Mouse (Mus musculus) adrenal gland, postnatal 14 days (tissue): ENCODE measurements at regions not wholly inside any gene's neighbourhood (a gene's known extent, or its start where the extent isn't known, plus 50 kb on each side); places are given as distances from the start of the nearest gene placed in this dataset.

ENCODE experiments used
- DNase-seq: peaks from one replicate; pipeline ENCODE4 v3.0.0; 2021; ENCODE audit warnings: mixed read lengths

DNA sequence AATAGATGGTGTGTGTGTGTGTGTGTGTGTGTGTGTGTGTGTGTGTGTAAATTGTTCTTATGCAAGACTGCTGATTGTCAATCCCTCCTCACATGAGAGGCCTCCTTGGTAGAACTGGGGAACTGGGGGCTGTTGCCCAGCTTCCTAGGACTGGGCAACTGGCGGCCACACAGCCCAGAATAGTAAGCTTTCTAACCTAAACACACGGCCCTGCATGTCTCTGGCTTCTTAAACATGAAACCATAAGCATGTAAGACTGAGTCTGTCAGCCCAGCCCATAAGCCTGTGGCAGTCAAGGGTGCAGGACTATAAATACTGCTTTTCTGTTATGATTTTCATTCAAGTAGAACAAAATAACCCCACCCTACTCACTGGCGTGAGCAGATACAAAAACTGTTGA, 60.7 kb downstream of the Ifng start:
- no peak for DNase-seq

DNA sequence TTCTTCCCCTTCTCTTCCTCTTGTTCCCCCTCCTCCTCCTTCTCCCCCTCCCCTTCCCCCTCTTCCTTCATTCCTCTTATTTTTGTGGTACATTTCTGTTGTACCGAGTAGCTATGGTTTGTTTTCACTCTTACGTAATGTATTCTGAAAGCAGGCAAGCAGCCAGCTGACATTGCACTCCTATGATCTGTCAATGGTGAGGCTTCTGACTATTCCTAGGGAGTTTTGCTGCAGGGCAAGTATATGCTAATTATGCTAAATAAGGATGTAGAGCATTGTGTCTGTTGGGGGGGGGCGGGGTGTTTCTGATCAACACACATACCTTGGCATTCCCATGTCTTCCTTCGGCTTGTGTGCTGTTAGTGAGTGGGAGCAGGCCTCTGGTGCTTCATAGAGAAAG, 64.0 kb downstream of the Ifng start:
- peak; percentile 28 for DNase-seq

DNA sequence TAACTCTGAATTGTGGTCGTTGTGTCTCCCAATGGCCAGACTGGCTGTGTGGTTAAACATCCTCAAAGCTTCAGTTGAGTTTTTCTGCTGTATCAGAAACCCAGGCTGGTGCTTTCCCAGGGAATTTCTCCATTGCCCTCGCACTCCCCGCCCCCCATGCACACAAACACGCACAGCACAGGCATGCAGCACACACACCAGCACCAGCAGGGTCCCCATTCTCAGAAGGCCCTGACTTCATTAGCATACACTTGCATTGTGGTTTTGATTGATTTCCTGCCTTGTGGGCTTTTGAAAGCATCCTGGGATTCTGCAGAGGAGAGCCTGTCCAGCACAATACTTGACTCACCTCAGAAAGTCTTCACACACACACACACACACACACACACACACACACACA, 65.3 kb downstream of the Ifng start:
- no peak for DNase-seq

DNA sequence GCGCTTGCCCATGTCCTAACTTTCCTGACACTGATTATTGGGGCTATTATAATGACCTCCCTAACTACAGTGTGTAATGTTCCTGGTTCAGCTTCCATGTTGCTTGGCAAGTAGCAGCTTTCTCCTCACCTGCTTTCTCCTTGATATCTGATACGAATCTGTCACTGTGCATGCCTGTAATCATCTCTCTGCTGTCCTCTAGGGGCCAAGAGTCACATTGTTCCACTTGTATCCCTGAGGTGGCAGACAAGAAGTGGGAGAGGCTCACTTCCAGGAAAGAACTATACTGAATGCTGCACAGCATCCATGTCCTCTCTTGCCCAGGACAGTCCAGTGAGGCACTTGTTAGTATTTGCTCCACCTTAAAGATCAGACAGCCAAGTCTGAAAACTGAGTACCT, 66.8 kb downstream of the Ifng start:
- DNase-seq: peak; percentile 20

DNA sequence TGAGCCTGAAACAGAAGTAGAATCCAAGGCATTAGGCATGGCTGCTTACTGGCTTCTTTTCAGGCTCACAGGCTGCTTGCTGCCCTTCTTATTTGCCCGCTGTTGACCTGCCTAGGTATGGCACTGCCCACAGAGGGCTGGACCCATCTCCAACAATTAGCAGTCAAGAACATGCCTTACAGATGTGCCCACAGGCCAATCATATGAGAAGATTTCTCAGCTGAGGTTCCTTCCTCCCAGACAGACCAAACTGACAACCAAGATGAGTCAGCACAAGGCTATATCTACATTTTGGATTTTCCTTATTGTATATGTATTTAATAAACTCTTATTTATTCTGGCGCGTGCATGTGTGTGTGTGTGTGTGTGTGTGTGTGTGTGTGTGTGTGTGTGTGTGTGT, 76.0 kb downstream of the Ifng start:
- no peak for DNase-seq

DNA sequence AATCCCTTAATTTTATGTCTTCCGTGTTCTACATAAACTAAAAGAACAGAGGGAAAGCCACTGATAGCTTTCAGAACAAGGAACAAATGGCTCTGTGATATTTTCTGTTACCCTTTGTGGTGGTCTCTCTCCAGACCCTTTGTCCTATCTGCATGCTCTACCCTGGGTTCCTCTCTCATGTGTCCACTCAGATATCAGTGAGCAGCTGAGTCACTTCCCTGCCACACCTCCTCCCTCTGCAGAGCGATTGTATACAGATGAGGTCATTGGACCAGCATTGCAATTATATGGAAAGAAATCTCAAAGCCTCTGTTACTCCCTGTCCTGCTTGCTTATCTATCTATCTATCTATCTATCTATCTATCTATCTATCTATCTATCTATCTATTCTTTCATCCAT, 77.1 kb downstream of the Ifng start:
- DNase-seq: no peak

DNA sequence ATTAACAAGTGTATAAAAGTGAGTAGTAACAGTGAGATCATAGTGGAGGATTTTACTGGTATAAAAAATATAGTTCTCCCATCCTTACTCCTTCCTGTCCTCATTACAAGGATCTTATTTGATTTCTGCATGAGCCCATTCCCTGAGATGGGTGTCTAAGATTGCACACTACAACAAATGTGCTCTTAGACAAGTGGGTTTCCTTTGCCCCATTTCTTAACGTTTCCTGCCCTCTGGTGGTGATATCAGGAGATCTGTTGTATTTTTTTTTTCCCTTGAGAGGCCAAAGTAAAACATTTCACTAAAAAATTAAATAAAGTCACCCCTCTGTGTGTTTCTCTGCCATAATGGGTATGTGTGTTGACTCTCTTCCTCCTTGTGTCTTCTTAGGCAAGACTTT, 105.1 kb downstream of the Ifng start:
- DNase-seq: peak; percentile 14

DNA sequence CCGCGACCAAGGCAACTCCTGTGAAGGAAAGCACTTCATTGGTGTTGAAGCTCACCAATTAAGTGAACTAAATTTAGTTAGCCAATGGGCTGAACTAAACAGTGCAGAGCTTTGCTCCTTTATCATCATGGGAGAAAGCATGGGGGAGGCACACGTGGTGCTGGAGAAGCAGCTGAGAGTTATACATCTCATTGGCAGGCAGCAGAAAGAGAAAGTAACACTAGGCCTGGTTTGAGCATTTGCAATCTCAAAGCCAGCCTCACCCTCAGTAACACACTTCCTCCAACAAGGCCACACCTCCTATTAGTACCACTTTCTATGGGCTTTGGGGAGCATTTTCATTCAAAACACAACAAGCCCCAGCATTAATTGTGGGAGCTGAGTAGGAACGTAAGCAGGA, 109.4 kb downstream of the Ifng start:
- DNase-seq: peak; percentile 6

DNA sequence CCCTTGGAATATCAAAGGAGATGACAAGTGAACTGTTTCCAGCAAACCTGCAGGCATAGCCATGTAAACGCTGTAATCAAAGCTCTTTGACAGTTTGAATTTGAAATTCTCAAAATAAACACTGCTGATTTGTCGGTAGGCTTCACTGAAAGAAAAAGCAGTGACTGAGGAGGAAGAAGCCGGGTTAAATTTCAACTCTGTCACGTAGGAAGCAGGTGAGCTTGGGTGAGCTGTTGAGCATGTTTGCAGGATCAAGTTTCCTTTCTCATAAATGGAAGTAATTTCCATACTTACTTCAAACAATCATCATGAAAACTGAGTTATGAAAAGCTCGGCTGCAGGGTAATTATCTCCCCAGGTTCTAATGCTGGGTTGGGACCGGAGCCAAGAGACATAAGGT, 118.0 kb downstream of the Ifng start:
- no peak for DNase-seq

DNA sequence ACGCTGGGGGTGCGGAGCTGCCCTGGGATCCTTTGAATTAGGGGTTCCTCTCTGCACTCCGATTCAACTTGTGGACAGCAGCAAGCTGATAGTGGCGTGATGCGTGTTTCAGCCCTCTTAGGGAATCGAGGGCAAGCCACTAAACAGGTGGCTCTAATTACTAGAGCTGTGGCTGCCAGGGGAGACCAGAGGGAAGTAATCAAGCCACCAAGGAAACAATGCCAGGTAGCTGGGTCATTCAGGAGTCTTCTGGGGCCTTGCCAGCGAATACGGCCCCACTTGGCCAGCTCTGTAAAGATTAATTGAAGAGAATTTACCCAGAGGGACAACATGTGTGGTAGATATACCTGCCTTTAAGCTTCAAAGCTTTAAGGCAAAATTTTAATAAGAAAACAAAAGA, 123.2 kb downstream of the Ifng start:
- no peak for DNase-seq

DNA sequence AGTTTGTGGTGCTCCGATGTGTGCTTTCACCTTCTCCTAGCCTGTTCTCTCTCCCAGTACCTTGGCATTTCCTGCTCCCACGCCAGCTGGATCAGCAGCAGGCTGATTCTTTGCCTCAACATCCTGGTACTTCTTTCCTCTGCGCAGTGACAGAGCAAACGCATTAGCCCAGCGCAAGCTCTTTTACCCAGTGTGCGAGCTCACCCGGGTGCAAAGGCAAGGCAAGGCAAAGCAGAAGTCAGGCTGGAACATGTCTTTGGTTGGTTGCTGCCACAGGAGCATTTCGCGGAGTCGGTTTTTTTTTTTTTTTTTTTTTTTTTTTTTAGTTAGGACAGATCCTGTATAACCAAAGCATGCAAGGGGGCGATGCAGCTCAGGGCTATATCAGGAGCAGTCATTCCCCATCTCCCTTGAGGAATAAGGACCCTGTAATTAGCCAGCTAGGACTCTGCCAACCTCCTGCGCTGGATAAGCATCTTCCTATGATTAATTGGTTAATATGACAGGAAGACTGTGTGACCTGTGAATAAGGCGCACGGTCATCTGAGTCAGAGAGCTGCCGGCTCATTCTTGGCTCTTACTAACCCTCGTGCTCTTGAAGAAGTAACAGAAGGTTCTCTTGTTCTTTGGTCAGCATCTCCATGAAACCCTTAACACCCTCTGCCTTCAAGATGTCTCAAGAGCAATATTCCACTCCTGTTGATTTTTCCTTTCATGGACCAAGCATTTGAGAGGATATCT, 123.9 kb downstream of the Ifng start:
- no peak for DNase-seq

DNA sequence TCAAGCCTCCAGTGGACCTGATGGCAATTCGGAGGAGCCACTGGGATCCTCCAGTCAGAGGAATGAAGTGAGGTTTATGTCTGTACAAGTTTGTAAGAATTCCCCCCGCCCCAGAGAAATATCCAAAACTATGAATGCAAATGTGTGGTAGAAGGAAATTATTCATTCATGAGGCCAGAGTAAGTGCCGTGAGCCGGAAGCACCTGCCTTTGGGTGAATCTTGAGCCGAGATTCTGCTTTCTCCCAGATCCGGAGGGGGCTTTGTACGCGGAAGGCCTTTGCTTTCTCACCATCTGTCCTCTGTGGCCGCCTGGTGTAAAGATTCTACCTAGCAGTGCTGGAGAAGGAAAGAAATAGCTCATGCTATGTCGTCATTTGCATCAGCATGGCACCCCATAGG, 127.8 kb downstream of the Ifng start:
- no peak for DNase-seq

DNA sequence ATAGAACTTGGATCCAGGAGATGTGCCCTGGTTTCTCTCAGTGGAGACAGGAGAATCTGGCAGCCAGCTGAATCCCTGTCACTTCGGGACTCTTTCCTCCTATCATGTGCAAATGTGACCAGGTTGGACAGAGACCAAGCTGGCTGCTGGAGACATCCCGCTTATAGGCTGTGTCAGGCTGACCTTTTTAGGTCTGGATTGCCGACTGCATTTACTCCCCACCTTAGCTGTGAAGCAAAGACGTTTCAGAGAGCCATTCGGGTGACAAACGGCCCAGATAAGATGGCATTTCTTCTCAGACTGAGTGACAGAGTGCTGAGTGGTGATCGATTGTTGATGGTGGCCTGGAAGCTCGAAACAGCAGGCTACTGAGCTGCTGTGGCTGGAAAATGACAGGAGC, 128.6 kb downstream of the Ifng start:
- DNase-seq: no peak

DNA sequence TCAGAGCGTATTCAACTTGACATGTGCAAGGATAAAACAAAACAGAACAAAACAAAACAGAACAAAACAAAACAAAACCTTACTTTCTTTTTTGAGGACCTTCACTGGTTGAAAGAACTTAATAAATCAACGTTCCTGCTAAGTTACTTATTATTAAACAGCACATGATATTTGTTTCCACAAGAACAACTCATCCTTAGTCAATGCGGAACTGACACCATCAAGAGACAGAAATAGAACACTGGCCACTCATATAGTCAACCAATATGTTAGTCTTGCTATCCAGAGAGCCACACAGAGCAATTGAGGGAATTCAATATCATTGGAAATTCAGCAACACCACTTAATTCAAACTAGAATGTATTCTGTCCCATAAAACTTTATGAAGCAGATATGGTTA, 132.4 kb downstream of the Ifng start:
- no peak for DNase-seq

DNA sequence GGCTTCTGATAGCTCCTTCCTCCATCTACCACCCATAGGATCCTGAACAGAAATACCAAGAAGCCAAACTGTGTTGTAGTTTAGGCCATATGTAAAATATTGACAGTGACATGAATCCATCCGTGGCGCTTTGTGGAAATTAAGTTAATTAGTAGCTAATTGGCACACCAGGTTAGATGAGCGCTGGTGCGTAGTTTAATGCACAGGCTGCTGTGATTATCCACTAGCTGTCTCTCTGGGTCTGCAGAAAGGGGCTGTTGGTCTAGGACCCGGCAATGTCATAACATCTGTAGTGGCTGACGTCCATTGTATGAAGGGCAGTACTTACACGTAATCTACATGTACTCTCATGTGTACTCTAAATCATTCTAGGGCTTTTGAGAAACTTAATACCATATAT, 134.7 kb downstream of the Ifng start:
- no peak for DNase-seq

DNA sequence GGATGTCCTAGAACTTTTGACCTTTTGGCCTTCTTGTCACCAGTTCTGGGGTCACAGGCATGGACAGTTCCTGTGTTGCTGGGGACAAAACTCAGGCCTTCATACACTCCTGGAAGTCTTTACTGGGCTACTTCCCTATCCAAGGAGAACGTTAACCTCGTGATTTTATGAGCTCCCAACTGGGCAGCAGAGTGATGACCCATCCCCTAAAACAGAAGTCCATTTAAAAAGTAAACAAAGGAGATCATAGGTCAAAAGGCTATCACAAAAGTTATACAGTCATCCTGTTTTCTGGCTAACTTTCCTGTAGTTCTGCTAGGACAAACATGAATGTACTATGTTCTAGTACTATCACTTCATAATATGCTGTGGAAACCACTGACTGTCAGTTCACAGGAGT, 140.5 kb downstream of the Ifng start:
- DNase-seq: no peak

DNA sequence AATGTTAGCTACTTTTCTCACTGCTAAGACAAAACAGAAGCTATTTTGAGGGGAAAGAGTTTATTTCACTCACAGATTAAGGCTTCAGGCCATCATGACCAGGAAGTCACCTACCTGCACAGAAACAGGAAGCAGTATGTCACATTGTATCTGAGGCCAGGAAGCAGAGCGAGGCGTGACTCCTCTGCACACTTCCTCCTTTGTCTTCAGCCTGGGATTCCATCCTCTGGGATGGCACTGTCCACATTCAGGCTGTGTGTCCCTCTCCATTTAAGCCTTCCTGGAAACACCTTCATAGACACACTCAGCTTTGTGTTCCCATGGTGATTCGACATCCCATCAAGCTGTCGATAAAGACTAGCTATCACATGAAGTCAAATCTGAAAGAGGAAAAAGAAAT, 145.0 kb downstream of the Ifng start:
- DNase-seq: no peak

DNA sequence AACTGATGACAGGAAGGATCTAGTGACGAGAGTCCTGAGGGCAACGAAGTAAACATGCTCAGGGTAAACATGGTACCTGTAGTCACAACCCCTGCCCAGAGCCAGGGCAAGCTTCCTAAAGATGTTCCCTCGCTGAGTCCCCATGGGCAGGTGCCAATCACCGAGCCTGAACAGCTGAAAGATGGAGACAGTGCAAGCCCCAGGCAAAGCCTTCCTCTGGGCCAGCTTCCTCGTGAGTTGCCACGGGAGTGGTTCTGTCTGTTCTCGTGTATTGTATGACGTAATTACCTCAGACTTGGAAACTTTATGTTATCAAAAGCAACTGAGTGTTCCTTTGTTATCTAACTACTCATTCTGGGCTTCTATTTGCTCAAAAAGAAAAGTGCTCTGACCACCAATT, 147.4 kb downstream of the Ifng start:
- no peak for DNase-seq

DNA sequence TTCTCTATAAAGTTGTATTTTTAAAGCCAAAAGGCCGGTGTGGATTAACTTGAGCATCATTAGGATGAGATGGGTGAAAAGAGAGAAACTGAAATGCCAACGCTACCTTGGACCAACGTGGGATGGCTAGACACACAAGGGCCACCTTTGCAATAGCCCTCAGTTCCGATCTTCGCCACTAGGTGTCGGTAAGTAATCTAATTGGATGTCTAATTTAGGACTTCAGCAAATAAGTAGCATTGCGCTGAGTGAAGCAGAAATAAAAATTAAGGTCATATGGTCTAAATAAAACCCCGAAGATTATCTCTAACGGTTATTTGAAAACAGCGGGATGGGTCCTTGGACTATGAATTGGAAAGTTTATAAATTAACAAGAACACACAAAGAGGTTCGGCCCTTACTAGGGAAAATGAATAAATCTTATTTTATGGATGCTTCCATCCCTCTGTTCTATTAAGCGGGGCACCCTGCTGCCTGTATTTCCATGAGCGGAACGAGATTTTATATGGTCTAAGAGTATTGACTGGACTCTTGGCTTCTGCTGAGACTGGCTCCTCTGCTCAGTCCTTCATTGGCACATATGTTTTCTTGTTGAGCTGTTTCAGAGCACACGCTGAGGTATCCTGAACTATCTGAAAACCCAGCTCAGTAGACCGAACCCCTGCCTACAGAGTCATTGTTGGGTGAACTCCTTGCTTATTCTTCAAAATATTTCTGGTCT, 152.0 kb downstream of the Ifng start:
- peak; percentile 88 for DNase-seq

DNA sequence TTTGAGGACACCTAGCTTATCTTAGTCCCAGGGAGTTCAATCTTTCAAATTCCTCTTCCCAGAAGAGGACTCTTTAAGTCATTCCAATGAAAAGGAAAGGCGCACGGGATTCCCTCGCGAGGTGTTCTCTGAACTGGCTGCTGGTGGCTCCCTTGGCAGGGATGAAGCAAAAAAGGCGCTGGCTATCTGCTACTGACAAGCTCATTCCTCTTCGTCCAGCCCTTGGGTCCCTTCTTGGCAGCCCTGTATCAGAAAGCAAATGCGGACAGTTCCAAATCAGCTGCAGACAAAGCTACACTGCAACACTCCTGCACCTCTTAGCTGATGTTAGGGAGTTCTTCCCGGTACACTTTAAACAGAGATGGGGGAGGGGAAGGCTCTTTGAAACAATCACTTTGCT, 155.4 kb downstream of the Ifng start:
- no peak for DNase-seq

DNA sequence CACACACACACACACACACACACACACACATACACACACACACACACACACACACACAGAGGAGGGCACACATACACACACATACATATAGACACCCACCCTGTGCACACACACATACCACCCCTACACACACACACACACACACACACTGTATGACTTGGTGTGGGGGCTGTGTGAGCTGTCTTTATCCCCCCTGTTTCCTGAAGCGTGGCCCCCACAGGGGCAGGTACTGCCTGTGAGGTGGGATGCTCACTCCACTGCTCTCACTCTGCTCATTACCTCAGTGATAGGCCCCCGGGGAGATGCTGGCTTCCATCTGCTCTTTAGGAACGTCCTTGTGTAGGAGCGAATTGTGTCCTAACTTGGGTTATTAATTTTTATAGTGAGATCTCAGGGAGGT, 157.7 kb downstream of the Ifng start:
- no peak for DNase-seq

DNA sequence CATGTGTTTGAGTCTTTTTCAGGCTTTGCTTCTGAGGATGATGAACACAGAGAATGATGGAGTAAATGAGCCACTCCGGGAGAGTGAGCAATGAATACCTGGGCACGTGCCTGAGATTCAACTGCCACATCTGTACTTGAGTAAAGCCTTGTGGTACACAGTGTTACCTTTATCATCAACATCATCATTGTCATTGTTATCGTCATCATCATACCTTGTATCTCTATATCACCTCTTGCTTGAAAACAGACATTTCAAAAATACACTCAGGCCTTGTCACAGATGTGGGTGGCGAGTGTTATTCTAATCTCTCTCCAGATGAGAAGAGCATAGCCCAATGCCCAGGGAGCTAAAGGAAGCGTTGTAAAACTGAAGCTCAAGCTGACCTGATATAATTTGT, 158.4 kb downstream of the Ifng start:
- no peak for DNase-seq

DNA sequence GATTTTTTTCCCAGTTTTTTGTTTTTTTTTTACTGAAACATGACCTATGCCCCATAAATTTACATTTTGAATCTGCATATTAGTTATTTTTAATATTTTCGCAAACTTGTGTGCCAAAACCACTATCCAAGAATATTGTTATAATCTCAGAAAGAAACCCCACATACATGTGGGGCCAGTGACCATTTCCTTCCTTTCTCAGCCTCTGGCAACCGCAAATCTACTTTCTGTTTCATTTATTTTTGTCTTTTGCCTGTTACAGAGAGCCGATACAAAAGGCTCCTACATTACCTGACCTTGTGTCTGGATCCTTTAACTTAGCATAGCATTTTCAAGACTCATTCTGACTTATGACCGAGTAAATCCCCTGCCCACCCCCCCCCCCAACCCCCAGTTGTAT, 158.8 kb downstream of the Ifng start:
- DNase-seq: no peak

DNA sequence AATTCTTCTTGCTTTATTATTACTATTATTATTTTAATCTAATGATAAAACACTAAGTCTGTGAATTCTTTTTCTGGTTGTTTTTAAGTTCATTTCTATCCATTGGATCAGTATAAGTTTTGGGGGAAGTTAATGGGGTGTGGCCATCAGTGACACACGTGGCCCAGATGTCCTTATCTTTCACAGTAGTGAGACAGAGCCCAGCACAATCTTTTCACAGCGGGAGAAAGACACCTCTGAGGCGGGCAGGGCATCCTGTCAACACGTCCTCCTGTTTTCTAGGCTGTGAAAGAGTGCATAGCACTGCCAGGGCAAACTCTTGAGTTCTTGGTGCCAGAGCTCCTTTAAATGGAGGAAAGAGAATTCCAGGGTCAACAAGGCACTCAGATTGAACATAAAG, 162.1 kb downstream of the Ifng start:
- DNase-seq: no peak
